Mouse (Mus musculus) cortical plate, adult 2 months (tissue): ENCODE measurements at regions not wholly inside any gene's neighbourhood (a gene's known extent, or its start where the extent isn't known, plus 50 kb on each side); places are given as distances from the start of the nearest gene placed in this dataset.
"Not testable (repeated sequence)": the region's sequence is repeated elsewhere in the genome, so short reads cannot be mapped to it uniquely, and the experiment has no call there.

Source experiments
- H3K27ac ChIP-seq: fragments of 200-500 bp; 2 replicates; pipeline ENCODE4 v1.5.1; 2012; ENCODE audit warnings: low read length, control low read depth, inconsistent platforms; ENCODE audit not compliant: insufficient read depth
- H3K4me1 ChIP-seq: fragments of 200-500 bp; 2 replicates; pipeline ENCODE4 v1.6.1; 2011; ENCODE audit warnings: low read length; ENCODE audit not compliant: control insufficient read depth, insufficient read depth
- H3K4me3 ChIP-seq: fragments of 200-500 bp; 2 replicates; pipeline ENCODE4 v1.5.1; 2011; ENCODE audit warnings: mild to moderate bottlenecking, low read length, control low read depth; ENCODE audit not compliant: insufficient read depth
- CTCF ChIP-seq: fragments of 200-500 bp; IDR thresholded peaks from 2 replicates; pipeline ENCODE4 v1.5.1; 2011; ENCODE audit warnings: mild to moderate bottlenecking, control low read depth, low read length; ENCODE audit not compliant: insufficient read depth; ENCODE audit errors: extremely low read depth
- POLR2A ChIP-seq: fragments of 200-500 bp; IDR thresholded peaks from 2 replicates; pipeline ENCODE4 v1.6.1; 2011; ENCODE audit warnings: mild to moderate bottlenecking, low read length, control low read depth; ENCODE audit not compliant: insufficient read depth; ENCODE audit errors: extremely low read depth

GRCm38 (mm10) chr17:27293586-27294207 lies 89.4 kb upstream of the Lemd2 start:
- TF ChIP-seq CTCF = no peak
- TF ChIP-seq POLR2A = no peak
- H3K4me1 ChIP-seq = no peaks in the 10 kb centered on the region
- no peak overlapping the region for H3K27ac ChIP-seq
- H3K4me3 ChIP-seq = no peak overlapping the region

- Histone ChIP-seq H3K4me1 (no peaks in the 10 kb centered on the region), H3K27ac (no peak overlapping the region), H3K4me3 (no peak overlapping the region)
- TF ChIP-seq CTCF = no peak
- no peak for TF ChIP-seq POLR2A
Measured at GRCm38 (mm10) chr17:27291673-27292072, 87.4 kb upstream of the Lemd2 start.

- no peak overlapping the region for H3K27ac ChIP-seq
- H3K4me3 ChIP-seq = no peak overlapping the region
- TF ChIP-seq CTCF = no peak
- no peak for TF ChIP-seq POLR2A
- H3K4me1 ChIP-seq = no peaks in the 10 kb centered on the region
Measured at GRCm38 (mm10) chr17:27291176-27291575, 86.9 kb upstream of the Lemd2 start.

- H3K4me1 ChIP-seq = no peaks in the 10 kb centered on the region
- H3K4me3 ChIP-seq = no peak overlapping the region
- H3K27ac ChIP-seq = no peak overlapping the region
- TF ChIP-seq POLR2A = no peak
- TF ChIP-seq CTCF = no peak
Measured at GRCm38 (mm10) chr17:27290311-27290710, 86.0 kb upstream of the Lemd2 start.

- not testable (repeated sequence) for H3K27ac ChIP-seq, H3K4me1 ChIP-seq, H3K4me3 ChIP-seq
Measured at GRCm38 (mm10) chr17:27289804-27290203, 85.5 kb upstream of the Lemd2 start.

- H3K4me1 ChIP-seq, H3K4me3 ChIP-seq, H3K27ac ChIP-seq: not testable (repeated sequence)
Measured at GRCm38 (mm10) chr17:27287986-27288385, 83.7 kb upstream of the Lemd2 start.

- Histone ChIP-seq H3K27ac (no peak overlapping the region), H3K4me3 (no peak overlapping the region), H3K4me1 (no peaks in the 10 kb centered on the region)
- TF ChIP-seq POLR2A (no peak), CTCF (no peak)
Measured at GRCm38 (mm10) chr17:27281241-27281640, 77.0 kb upstream of the Lemd2 start.

GRCm38 (mm10) chr17:27279491-27280288 lies 75.4 kb upstream of the Lemd2 start:
- H3K27ac ChIP-seq, H3K4me3 ChIP-seq, H3K4me1 ChIP-seq: not testable (repeated sequence)

- not testable (repeated sequence) for H3K4me3 ChIP-seq, H3K4me1 ChIP-seq, H3K27ac ChIP-seq
Measured at GRCm38 (mm10) chr17:27277786-27278185, 73.5 kb upstream of the Lemd2 start.

GRCm38 (mm10) chr17:27271756-27272155 lies 67.5 kb upstream of the Lemd2 start:
- H3K27ac ChIP-seq, H3K4me1 ChIP-seq, H3K4me3 ChIP-seq: not testable (repeated sequence)

- not testable (repeated sequence) for H3K27ac ChIP-seq, H3K4me1 ChIP-seq, H3K4me3 ChIP-seq
Measured at GRCm38 (mm10) chr17:27270776-27271175, 66.5 kb upstream of the Lemd2 start.

GRCm38 (mm10) chr17:27264607-27265006 lies 60.3 kb upstream of the Lemd2 start:
- H3K4me1 ChIP-seq, H3K27ac ChIP-seq, H3K4me3 ChIP-seq: not testable (repeated sequence)
